Comparison of ENCODE assay signal across 14 mouse cellular contexts in the genomic region with DNA sequence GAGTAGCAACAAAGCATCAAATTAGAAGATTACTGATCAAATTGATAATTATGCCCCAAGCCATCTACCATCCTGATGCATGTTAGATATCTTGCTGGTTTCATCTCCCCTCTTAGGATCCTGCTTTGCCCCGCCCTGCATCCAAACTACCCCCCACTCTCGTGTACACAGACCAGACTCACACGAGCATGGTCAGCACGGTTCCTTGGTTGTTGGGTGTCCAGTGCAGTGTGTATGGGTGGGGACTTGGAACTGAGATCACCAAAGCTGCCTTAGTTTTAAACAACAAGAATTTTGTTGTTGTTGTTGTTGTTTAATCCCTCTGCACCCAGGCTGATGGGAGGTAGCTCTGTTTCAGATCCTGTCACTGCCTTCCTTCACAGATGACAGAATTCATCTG.
"Had no signal": no experiment of that assay in that cellular context is flagged by ENCODE, and none has a peak within 500 bp of the region (broad histone marks: within the 10 kb centered on the region; RNA-seq: fewer than 3 reads in every experiment).

No protein-coding gene starts in this region.

- H3K9me3 ChIP-seq: limb, embryonic 15.5 days; liver, embryonic 12.5 days; midbrain, embryonic 10.5 days; neural tube, embryonic 15.5 days had no signal

- H3K4me3 ChIP-seq: limb, embryonic 15.5 days; liver, embryonic 12.5 days; midbrain, embryonic 10.5 days; myocyte; neural tube, embryonic 15.5 days had no signal

- ATAC-seq: liver, embryonic 12.5 days; lung, postnatal 0 days had no signal

- H3K27me3 ChIP-seq: limb, embryonic 15.5 days; liver, embryonic 12.5 days; neural tube, embryonic 15.5 days had no signal

- H3K9ac ChIP-seq: limb, embryonic 15.5 days; liver, embryonic 12.5 days; neural tube, embryonic 15.5 days had no signal

- H3K27ac ChIP-seq: liver, embryonic 12.5 days; midbrain, embryonic 10.5 days; neural tube, embryonic 15.5 days had no signal

- H3K36me3 ChIP-seq: liver, embryonic 12.5 days; neural tube, embryonic 15.5 days had no signal

- DNase-seq: kidney, adult 8-10 months; kidney, postnatal 10 days; layer of hippocampus, postnatal 36 days; lung, postnatal 4 days; right cerebral cortex, adult 18-20 months; right cerebral cortex, postnatal 25 days; thymus, adult 18-20 months; thymus, postnatal 14 days had no signal

- H3K4me2 ChIP-seq: limb, embryonic 15.5 days; liver, embryonic 12.5 days; neural tube, embryonic 15.5 days had no signal
